ENCODE assay signal across 10 mouse cellular contexts in genomic region chr4:134466381-134467262, GRCm38 (mm10). TPM values are rescaled to one million over a fixed set of nuclear protein-coding genes. Genes with fewer than 3 reads are reported as not detected.
DNase-seq lines count a peak whose midpoint lies in the region; ATAC-seq and TF ChIP-seq lines count a peak whose summit lies in the region.
"Had no signal": no experiment of that assay in that cellular context is flagged by ENCODE, and none has a peak within 500 bp of the region (broad histone marks: within the 10 kb centered on the region; RNA-seq: fewer than 3 reads in every experiment).

No protein-coding gene starts in this region.

- no peak for ATAC-seq in heart, embryonic 12.5 days (ENCODE audit: insufficient number of reproducible peaks, low FRiP score)
- no peak for ATAC-seq in forebrain, embryonic 16.5 days
- ATAC-seq in liver, postnatal 0 days, result no peak
- ATAC-seq in erythroid progenitor cell, adult 5-6 weeks (replicated peaks; ENCODE audit: low FRiP score, poor library complexity, severe bottlenecking), result no peak

- 0 out of 2 replicates have a peak overlapping the region, but pooled peaks have one; percentile 84 for H3K4me3 ChIP-seq in heart, embryonic 12.5 days
- no peak overlapping the region for H3K4me3 ChIP-seq in ES-Bruce4 (ENCODE audit: low read depth, low read length)
- H3K4me3 ChIP-seq in forebrain, embryonic 16.5 days (replicated peaks; ENCODE audit: low read length), result peak overlapping the region; percentile 98
- H3K4me3 ChIP-seq in liver, postnatal 0 days (ENCODE audit: low read depth, low read length), result no peak overlapping the region

- 77% methylated on average over 11 of the region's 11 CpGs for WGBS in heart, embryonic 12.5 days
- 50% methylated on average over 11 of the region's 11 CpGs for WGBS in forebrain, embryonic 16.5 days
- 66% methylated on average over 11 of the region's 11 CpGs for WGBS in liver, postnatal 0 days (ENCODE audit: insufficient replicate concordance)

- H3K4me2 ChIP-seq in heart, embryonic 12.5 days, result peak overlapping the region; percentile 93; the same call in 1 of the 2 replicates
- H3K4me2 ChIP-seq in forebrain, embryonic 16.5 days (ENCODE audit: low read length), result peak overlapping the region; percentile 86
- no peak overlapping the region; the same call in 1 of the 2 replicates for H3K4me2 ChIP-seq in liver, postnatal 0 days (ENCODE audit: low read depth, low read length)

- no peak for TF ChIP-seq CTCF in ES-Bruce4 (IDR thresholded peaks at IDR 0.05; ENCODE audit: low read depth, low read length)
- no peak for TF ChIP-seq CTCF in liver, postnatal 0 days (IDR thresholded peaks at IDR 0.05; ENCODE audit: low read depth)

- DNase-seq in heart, adult 11 months, result no peak
- DNase-seq in liver, postnatal 0 days, result no peak
- no peak for DNase-seq in right cerebral cortex, postnatal 36 days (ENCODE audit: low spot score in 2 of 2)
- DNase-seq in spleen, adult 18-20 months, result no peak
- DNase-seq: adrenal gland, adult 8-10 months; kidney, adult 18-20 months had no signal

- H3K27ac ChIP-seq in heart, embryonic 12.5 days (ENCODE audit: poor library complexity, severe bottlenecking), result no peak overlapping the region
- H3K27ac ChIP-seq in ES-Bruce4 (ENCODE audit: insufficient read depth, low read length), result peak overlapping the region; percentile 67
- peak overlapping the region; percentile 100 for H3K27ac ChIP-seq in forebrain, embryonic 16.5 days (ENCODE audit: low read length)
- H3K27ac ChIP-seq in liver, postnatal 0 days (ENCODE audit: low read depth), result no peak overlapping the region

- no peak for TF ChIP-seq EP300 in ES-Bruce4 (IDR thresholded peaks at IDR 0.05; ENCODE audit: insufficient read depth, low read depth, low read length)
- no peak for TF ChIP-seq EP300 in liver, postnatal 0 days (IDR thresholded peaks at IDR 0.05; ENCODE audit: low read depth)

- peak overlapping the region; percentile 79; the same call in 1 of the 2 replicates for H3K9ac ChIP-seq in heart, embryonic 12.5 days
- no peak overlapping the region; the same call in 1 of the 2 replicates for H3K9ac ChIP-seq in ES-Bruce4 (ENCODE audit: low read depth, poor library complexity, severe bottlenecking)
- H3K9ac ChIP-seq in forebrain, embryonic 16.5 days (replicated peaks; ENCODE audit: low read depth, low read length), result peak overlapping the region; percentile 100
- peak overlapping the region; percentile 83; the same call in 1 of the 2 replicates for H3K9ac ChIP-seq in liver, postnatal 0 days (replicated peaks)

- TF ChIP-seq POLR2A in ES-Bruce4 (IDR thresholded peaks at IDR 0.05; ENCODE audit: insufficient read depth, low read length), result no peak

- no peaks in the 10 kb centered on the region for H3K27me3 ChIP-seq in heart, embryonic 12.5 days (replicated peaks)
- no peaks in the 10 kb centered on the region for H3K27me3 ChIP-seq in ES-Bruce4 (ENCODE audit: control insufficient read depth, insufficient read depth, low read length, poor library complexity, severe bottlenecking)
- no peaks in the 10 kb centered on the region for H3K27me3 ChIP-seq in forebrain, embryonic 16.5 days (replicated peaks; ENCODE audit: control insufficient read depth, insufficient read depth, low read length)
- no peaks in the 10 kb centered on the region for H3K27me3 ChIP-seq in liver, postnatal 0 days (ENCODE audit: insufficient read depth, low read length)

- 0 out of 2 replicates have a peak, but pooled peaks cover 3% of the 10 kb centered on the region for H3K9me3 ChIP-seq in heart, embryonic 12.5 days (replicated peaks)
- no peaks in the 10 kb centered on the region for H3K9me3 ChIP-seq in ES-Bruce4 (replicated peaks; ENCODE audit: control insufficient read depth, insufficient read depth, low read length, poor library complexity, severe bottlenecking)
- H3K9me3 ChIP-seq in forebrain, embryonic 16.5 days (ENCODE audit: control insufficient read depth, low read length), result no peaks in the 10 kb centered on the region
- H3K9me3 ChIP-seq in liver, postnatal 0 days (ENCODE audit: low read length), result no peaks in the 10 kb centered on the region

- peaks cover 10% of the 10 kb centered on the region for H3K36me3 ChIP-seq in heart, embryonic 12.5 days
- peaks cover 6% of the 10 kb centered on the region; the same call in 1 of the 2 replicates for H3K36me3 ChIP-seq in ES-Bruce4 (ENCODE audit: control insufficient read depth, insufficient read depth, low read length, poor library complexity, severe bottlenecking)
- peaks cover 9% of the 10 kb centered on the region for H3K36me3 ChIP-seq in forebrain, embryonic 16.5 days (ENCODE audit: control insufficient read depth, insufficient read depth)
- H3K36me3 ChIP-seq in liver, postnatal 0 days (replicated peaks; ENCODE audit: insufficient read depth, low read length), result peaks cover 9% of the 10 kb centered on the region

- H3K4me1 ChIP-seq in heart, embryonic 12.5 days (replicated peaks), result peaks cover 19% of the 10 kb centered on the region
- peaks cover 2% of the 10 kb centered on the region for H3K4me1 ChIP-seq in ES-Bruce4 (ENCODE audit: control insufficient read depth, insufficient read depth, low read length)
- peaks cover 27% of the 10 kb centered on the region for H3K4me1 ChIP-seq in forebrain, embryonic 16.5 days (replicated peaks; ENCODE audit: control insufficient read depth, insufficient read depth, low read length)
- peaks cover 21% of the 10 kb centered on the region for H3K4me1 ChIP-seq in liver, postnatal 0 days (ENCODE audit: insufficient read depth)

RNA-seq across cellular contexts. Expression of gene Stmn1, which starts 1.5 kb away (rescaled TPM):
- 924 and 950 TPM in 2 replicates for polyA plus RNA-seq in heart, embryonic 12.5 days (2016; fragmentation: Nextera tagmentation; extraction: Ambion mirVana)
- polyA plus RNA-seq in ES-Bruce4 (2011; ENCODE audit: insufficient read depth, insufficient read length, low read depth, missing spikeins), result 266 and 270 TPM in 2 replicates
- 7,901 and 8,250 TPM in 2 replicates for polyA plus RNA-seq in forebrain, embryonic 16.5 days (2015; fragmentation: Nextera tagmentation; extraction: Ambion mirVana)
- 249 and 258 TPM in 2 replicates for polyA plus RNA-seq in liver, postnatal 0 days (2015; fragmentation: Nextera tagmentation; extraction: Ambion mirVana)
- total RNA-seq in erythroid progenitor cell, adult 5-6 weeks (2015; ENCODE audit: low replicate concordance), result 429 and 552 TPM in 2 replicates
- 378 and 383 TPM in 2 replicates for total RNA-seq in erythroid progenitor cell, adult 5-6 weeks (2017; ENCODE audit: low replicate concordance)

RNA-seq across cellular contexts. Expression of gene Paqr7, which starts 29.9 kb away (rescaled TPM):
- polyA plus RNA-seq in heart, embryonic 12.5 days (2016; fragmentation: Nextera tagmentation; extraction: Ambion mirVana), result 12.3 and 12.9 TPM in 2 replicates
- polyA plus RNA-seq in ES-Bruce4 (2011; ENCODE audit: insufficient read depth, insufficient read length, low read depth, missing spikeins), result 1.5 and 3.4 TPM in 2 replicates
- 14.4 and 14.7 TPM in 2 replicates for polyA plus RNA-seq in forebrain, embryonic 16.5 days (2015; fragmentation: Nextera tagmentation; extraction: Ambion mirVana)
- polyA plus RNA-seq in liver, postnatal 0 days (2015; fragmentation: Nextera tagmentation; extraction: Ambion mirVana), result 12.4 and 17.8 TPM in 2 replicates
- total RNA-seq in erythroid progenitor cell, adult 5-6 weeks (2015; ENCODE audit: low replicate concordance), result 1.7 and 3.6 TPM in 2 replicates
- total RNA-seq in erythroid progenitor cell, adult 5-6 weeks (2017; ENCODE audit: low replicate concordance), result 1.6 and 1.9 TPM in 2 replicates

RNA-seq across cellular contexts. Expression of gene Aunip, which starts 44.2 kb away (rescaled TPM):
- polyA plus RNA-seq in heart, embryonic 12.5 days (2016; fragmentation: Nextera tagmentation; extraction: Ambion mirVana), result 11.4 and 12.0 TPM in 2 replicates
- polyA plus RNA-seq in ES-Bruce4 (2011; ENCODE audit: insufficient read depth, insufficient read length, low read depth, missing spikeins), result 32.4 and 38.3 TPM in 2 replicates
- polyA plus RNA-seq in forebrain, embryonic 16.5 days (2015; fragmentation: Nextera tagmentation; extraction: Ambion mirVana), result 4.2 and 4.4 TPM in 2 replicates
- polyA plus RNA-seq in liver, postnatal 0 days (2015; fragmentation: Nextera tagmentation; extraction: Ambion mirVana), result 6.9 and 7.1 TPM in 2 replicates
- 3.8 and 15.5 TPM in 2 replicates for total RNA-seq in erythroid progenitor cell, adult 5-6 weeks (2015; ENCODE audit: low replicate concordance)
- 16.3 and 20.5 TPM in 2 replicates for total RNA-seq in erythroid progenitor cell, adult 5-6 weeks (2017; ENCODE audit: low replicate concordance)

Comparison
In these comparisons a context has a peak if more than half of its experiments do, and no peak if none do; other contexts are left out.
1. H3K27ac ChIP-seq: peak in ES-Bruce4 (single experiment) and forebrain, embryonic 16.5 days (single experiment); none in heart, embryonic 12.5 days (single experiment) and liver, postnatal 0 days (single experiment).
2. H3K4me3 ChIP-seq: peak in heart, embryonic 12.5 days (single experiment) and forebrain, embryonic 16.5 days (single experiment); none in ES-Bruce4 (single experiment) and liver, postnatal 0 days (single experiment).